Mouse (Mus musculus) CD4-positive, CD25-positive, alpha-beta regulatory T cell, adult 4 months (primary cell): ENCODE data around the gene Brms1l. TPM values are rescaled to one million over a fixed set of nuclear protein-coding genes. Genes with fewer than 3 reads are reported as not detected.
"Not testable (repeated sequence)": the region's sequence is repeated elsewhere in the genome, so short reads cannot be mapped to it uniquely, and the experiment has no call there.

ENCODE experiments used
- ATAC-seq: one replicate; pipeline ENCODE4 v1.8.0; 2017
- polyA plus RNA-seq, 2 experiments: library from polyadenylated mRNA; unstranded; fragments of 100-300 nt; shearing (Covaris generic); gene quantifications; one replicate each; pipeline ENCODE4 v1.2.1; 2017

Brms1l gene
- polyA plus RNA-seq, result 10 to 100 TPM; 13.8 to 15.8 TPM

GRCm38 (mm10) chr12:55836199-55836951, at the start of gene Brms1l:
Gene Brms1l, plus strand, starts transcription at chr12:55836324.
- peak; percentile 98 for ATAC-seq

- ATAC-seq, result not testable (repeated sequence)
Observed at GRCm38 (mm10) chr12:55794485-55794884, 41.6 kb upstream of the Brms1l start.

- ATAC-seq, result no peak
Observed at GRCm38 (mm10) chr12:55797103-55797502, 39.0 kb upstream of the Brms1l start.

GRCm38 (mm10) chr12:55798745-55799144, 37.4 kb upstream of the Brms1l start:
- no peak for ATAC-seq

GRCm38 (mm10) chr12:55800144-55800543, 36.0 kb upstream of the Brms1l start:
- no peak for ATAC-seq

GRCm38 (mm10) chr12:55801131-55801530, 35.0 kb upstream of the Brms1l start:
- ATAC-seq, result no peak

DNA sequence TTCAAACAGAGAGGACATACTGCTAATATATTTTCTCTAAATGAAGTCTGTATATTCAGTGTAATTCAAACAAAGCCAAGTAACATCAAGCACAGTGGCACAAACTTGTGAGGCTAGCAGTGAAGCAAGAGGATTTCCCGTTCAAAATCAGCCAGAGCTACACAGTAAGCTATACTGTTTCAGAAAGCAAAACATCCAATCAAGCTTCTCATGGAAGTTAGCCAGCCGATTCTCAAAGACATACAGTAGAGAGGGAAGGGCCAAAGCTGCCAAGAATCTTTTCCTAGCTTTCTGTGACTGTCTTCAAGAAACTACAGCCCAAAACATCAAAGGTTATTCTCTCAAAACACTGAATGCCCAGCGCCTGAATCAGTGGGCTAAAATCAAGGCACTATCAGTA, 31.1 kb upstream of the Brms1l start:
- no peak for ATAC-seq

DNA sequence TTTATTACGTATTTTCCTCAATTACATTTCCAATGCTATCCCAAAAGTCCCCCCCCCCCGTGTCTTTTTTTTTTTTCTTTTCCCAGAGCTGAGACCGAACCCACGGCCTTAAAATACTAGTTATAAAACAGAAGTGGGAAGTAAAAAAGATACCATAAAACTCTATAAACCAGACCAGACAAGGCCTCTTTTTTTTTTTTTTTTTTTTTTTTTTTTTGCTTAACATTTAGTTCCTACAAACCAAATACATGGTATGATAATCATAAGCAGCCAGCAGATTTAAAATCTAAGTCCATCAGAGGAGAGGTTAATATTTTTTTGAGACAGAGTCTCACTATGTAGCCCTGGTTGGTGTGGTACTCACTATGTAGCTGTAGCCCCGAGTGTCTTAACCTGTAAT, 19.6 kb upstream of the Brms1l start:
- ATAC-seq, result no peak

- ATAC-seq, result peak; percentile 22
Observed at GRCm38 (mm10) chr12:55820119-55820660, 15.9 kb upstream of the Brms1l start.

GRCm38 (mm10) chr12:55820661-55821314, 15.3 kb upstream of the Brms1l start, which contains the start of gene Ralgapa1:
Gene Ralgapa1, minus strand, starts transcription at chr12:55821167.
- peak; percentile 91 for ATAC-seq

DNA sequence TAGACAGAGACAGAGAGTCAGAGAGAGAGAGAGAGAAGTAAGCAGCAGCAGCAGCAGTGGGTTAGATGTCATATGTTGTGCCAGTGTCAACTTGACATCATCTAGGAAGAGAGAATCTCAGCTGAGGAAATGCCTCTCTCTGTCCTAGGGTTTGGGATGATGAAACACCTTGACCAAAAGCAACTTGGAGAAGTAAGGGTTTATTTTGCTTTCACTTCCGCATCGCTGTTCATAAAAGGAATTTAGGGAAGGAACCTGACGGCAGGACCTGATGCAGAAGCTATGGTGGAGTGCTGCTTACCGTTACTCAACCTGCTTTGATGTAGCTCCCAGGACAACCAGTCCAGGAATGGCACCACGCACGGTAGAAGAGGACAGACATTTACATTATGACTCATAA, 12.1 kb upstream of the Brms1l start:
- no peak for ATAC-seq

DNA sequence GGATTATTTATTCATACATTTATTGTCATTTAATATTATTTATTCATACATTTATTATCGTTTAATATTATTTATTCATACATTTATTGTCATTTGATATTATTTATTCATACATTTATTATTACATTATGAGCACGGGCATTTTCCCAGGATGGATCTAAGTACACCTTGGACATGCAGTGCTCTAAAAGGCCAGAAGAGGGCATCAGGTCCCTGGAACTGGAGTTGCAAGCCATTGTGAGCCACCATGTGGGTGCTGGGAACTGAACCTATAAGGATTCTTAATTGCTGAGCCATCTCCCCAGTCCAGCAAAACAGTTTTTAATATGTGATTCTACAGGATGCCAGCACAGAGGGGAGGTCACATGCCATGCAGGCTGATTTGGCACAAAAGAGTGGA, 10.6 kb upstream of the Brms1l start:
- ATAC-seq, result no peak

DNA sequence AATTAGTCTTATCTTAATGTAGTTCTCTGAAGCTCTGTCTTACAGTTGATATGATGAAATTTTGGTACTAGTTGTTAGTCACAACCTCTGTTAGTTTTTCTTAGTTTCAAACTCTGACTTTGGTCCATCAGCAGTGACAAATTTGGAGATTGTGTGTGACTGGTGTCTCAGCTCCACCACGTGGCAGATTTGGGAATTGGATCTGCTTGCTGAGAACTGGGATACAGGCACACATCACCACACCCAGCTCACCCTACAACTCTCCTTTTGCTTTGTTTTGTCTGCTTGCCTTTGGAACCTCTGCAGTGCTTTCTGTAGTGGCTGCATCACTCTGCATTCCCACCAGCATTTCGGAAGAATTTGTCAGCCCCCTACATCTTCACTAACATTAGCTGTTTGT, 5.0 kb upstream of the Brms1l start:
- ATAC-seq, result peak; percentile 15

DNA sequence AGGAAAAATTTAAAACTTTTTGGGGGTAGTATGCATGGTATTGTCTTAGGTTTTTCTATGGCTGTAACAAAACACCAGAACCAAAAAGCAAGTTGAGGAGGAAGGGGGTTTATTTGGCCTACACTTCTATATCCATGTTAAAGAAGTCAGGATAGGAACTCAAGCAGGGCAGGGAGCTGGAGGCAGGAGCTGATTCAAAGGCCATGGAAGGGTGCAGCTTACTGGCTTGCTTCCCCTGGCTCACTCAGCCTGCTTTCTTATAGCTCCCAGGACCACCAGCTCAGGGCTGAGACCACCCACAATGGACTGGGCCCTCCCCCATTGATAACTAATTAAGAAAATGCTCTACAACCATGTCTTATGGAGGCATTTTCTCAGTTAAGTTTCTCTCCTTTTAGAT, 3.2 kb upstream of the Brms1l start:
- no peak for ATAC-seq

- ATAC-seq, result no peak
Observed at GRCm38 (mm10) chr12:55833906-55834625, 2.1 kb upstream of the Brms1l start.

DNA sequence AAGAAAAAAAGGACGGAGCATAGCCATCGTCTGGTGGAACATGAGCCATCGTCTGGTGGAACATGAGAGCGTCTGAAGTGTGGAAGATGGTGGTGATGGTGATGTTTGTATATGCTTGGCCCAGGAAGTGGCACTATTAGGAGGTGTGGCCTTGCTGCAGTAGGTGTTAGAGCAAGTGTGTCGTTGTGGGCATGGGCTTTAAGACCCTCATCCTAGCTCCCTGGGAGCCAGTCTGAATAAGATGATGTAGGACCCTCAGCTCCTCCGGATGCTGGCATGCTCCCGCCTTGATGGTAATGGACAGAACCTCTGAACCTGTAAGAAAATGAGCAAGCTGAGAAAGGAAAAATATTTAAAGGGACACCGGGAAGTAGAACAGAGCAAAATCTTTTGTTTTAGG, 1.2 kb upstream of the Brms1l start:
- ATAC-seq, result no peak

DNA sequence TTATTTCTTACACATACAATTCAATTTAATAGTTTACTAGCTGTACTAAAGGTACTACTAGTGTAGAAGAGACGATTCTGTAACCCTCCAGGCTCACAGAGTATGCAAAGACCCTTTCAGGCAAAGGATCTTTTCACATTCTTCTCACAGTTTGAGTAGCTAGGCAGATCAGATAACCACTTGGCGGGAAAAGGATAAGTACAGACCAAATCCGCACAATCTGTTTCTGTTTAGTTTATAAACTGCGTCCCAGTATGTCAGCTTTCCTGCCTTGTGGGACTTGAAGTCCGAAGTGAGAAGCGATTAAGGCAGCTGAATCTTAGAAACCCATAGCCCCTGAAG, 296 bp upstream of the Brms1l start:
- no peak for ATAC-seq

- ATAC-seq, result no peak
Observed at GRCm38 (mm10) chr12:55837495-55837894, 1.4 kb downstream of the Brms1l start.

DNA sequence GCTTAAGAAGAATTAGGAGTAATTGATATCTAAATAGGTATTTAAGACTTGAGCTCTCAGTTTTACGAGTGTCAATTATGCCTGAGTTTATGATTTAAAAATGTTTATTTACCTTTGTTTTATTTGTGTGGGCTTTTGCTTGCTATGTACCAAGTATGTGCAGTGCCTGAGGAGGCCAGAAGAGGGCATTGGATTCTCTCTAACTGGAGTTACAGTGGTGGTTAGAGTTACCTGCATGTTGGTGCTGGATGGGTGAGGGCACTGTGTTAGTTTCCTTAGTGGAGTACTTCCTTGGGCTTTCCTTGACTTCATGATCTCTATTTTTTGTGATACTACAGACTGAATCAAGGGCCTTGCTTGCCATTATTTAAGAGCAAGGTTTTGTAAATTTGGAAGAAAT, 10.6 kb downstream of the Brms1l start:
- peak; percentile 90 for ATAC-seq

DNA sequence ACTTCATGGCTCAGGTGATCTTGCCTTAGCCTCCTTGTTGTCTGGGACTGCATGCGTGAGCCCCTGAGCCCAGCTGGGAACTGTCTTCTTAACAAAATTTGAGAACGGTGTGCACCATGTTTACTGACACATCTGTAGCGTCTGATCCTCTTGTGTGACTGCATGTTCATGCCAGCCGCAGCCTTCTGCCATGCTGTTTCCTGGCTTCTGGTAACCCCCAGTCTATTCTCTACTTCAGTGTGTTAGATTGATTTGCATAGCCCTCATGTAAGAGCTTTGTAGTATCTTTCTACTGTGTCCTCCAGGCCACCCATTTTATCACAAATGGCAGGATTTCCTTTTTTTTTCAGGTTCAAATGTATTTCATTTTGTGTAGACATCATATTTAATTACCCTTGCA, 11.7 kb downstream of the Brms1l start:
- ATAC-seq, result no peak

- ATAC-seq, result no peak
Observed at GRCm38 (mm10) chr12:55850650-55851049, 14.5 kb downstream of the Brms1l start.

- ATAC-seq, result no peak
Observed at GRCm38 (mm10) chr12:55859409-55860349, 23.6 kb downstream of the Brms1l start.
